Mouse (Mus musculus) kidney, postnatal 0 days (tissue): Measurements from ENCODE around the gene Cpne4. TPM values are rescaled to one million over a fixed set of nuclear protein-coding genes. Genes with fewer than 3 reads are reported as not detected.

Experiments used
- ATAC-seq: fragments of 200-750 bp; cut with Nextera tagmentation; replicated peaks from 2 replicates; pipeline ENCODE4 v1.8.0; 2017; ENCODE audit warnings: low read depth, moderate number of reproducible peaks, moderate TSS enrichment, moderate library complexity; ENCODE audit not compliant: low FRiP score
- DNase-seq: peaks from one replicate; pipeline ENCODE4 v3.0.0-alpha.2; 2016; ENCODE audit warnings: low spot score
- H3K27ac ChIP-seq: fragments of 300-500 bp; sonication (generic); 2 replicates; pipeline ENCODE4 v1.5.1; 2014; ENCODE audit warnings: mild to moderate bottlenecking
- H3K27me3 ChIP-seq: fragments of 300-500 bp; sonication (generic); 2 replicates; pipeline ENCODE4 v1.6.1; 2014; ENCODE audit warnings: low read length, mixed read lengths; ENCODE audit not compliant: insufficient read depth
- H3K36me3 ChIP-seq: fragments of 300-500 bp; sonication (generic); 2 replicates; pipeline ENCODE4 v1.6.1; 2014; ENCODE audit warnings: low read length, mixed read lengths; ENCODE audit not compliant: insufficient read depth
- H3K4me1 ChIP-seq: fragments of 300-500 bp; sonication (generic); replicated peaks from 2 replicates; pipeline ENCODE4 v1.6.1; 2014; ENCODE audit warnings: antibody characterized with exemption, low read length, mixed read lengths; ENCODE audit not compliant: insufficient read depth
- H3K4me2 ChIP-seq: fragments of 300-500 bp; sonication (generic); 2 replicates; pipeline ENCODE4 v1.6.1; 2014; ENCODE audit warnings: mild to moderate bottlenecking, low read length, moderate library complexity, mixed read lengths
- H3K4me3 ChIP-seq: fragments of 300-500 bp; sonication (generic); replicated peaks from 2 replicates; pipeline ENCODE4 v1.5.1; 2014; ENCODE audit warnings: low read depth, low read length
- H3K9ac ChIP-seq: fragments of 300-500 bp; sonication (generic); 2 replicates; pipeline ENCODE4 v1.6.1; 2014; ENCODE audit warnings: low read depth, low read length
- H3K9me3 ChIP-seq: fragments of 300-500 bp; sonication (generic); replicated peaks from 2 replicates; pipeline ENCODE4 v1.6.1; 2016; ENCODE audit warnings: low read length, inconsistent platforms, mixed read lengths
- CTCF ChIP-seq: IDR thresholded peaks from 2 replicates; pipeline ENCODE4 v1.5.1; 2016; ENCODE audit warnings: antibody characterized with exemption, low read depth, mild to moderate bottlenecking, moderate library complexity
- WGBS: fragments of 180-500 bp; shearing (Covaris S2); extraction: QIAGEN DNeasy Blood & Tissue Kit; methylation state at CpG from one replicate; pipeline ENCODE4 v1.1.7; 2014; 5-methylcytosine and 5-hydroxymethylcytosine counted together
- polyA plus RNA-seq: library from polyadenylated mRNA; unstranded; fragments of >200 nt; fragmentation: Nextera tagmentation; extraction: Ambion mirVana; gene quantifications from 2 replicates; pipeline ENCODE4 v1.2.1, GENCODE M21; 2015

Cpne4 gene
- polyA plus RNA-seq, 1 experiment from 2014 or later: 0.21 TPM

GRCm38 (mm10) chr9:104659758-104660157, 112.7 kb downstream of the Cpne4 start:
- no peak for TF ChIP-seq CTCF
- WGBS: 46% methylated on average over 4 of the region's 4 CpGs
- no peak overlapping the region for H3K4me3 ChIP-seq
- no peaks in the 10 kb centered on the region for H3K27me3 ChIP-seq
- no peak overlapping the region for H3K27ac ChIP-seq
- H3K4me1 ChIP-seq: no peaks in the 10 kb centered on the region
- ATAC-seq: no peak
- no peaks in the 10 kb centered on the region for H3K36me3 ChIP-seq
- no peak overlapping the region for H3K9ac ChIP-seq
- H3K4me2 ChIP-seq: no peak overlapping the region
- H3K9me3 ChIP-seq: no peaks in the 10 kb centered on the region
- DNase-seq: peak; percentile 12

DNA sequence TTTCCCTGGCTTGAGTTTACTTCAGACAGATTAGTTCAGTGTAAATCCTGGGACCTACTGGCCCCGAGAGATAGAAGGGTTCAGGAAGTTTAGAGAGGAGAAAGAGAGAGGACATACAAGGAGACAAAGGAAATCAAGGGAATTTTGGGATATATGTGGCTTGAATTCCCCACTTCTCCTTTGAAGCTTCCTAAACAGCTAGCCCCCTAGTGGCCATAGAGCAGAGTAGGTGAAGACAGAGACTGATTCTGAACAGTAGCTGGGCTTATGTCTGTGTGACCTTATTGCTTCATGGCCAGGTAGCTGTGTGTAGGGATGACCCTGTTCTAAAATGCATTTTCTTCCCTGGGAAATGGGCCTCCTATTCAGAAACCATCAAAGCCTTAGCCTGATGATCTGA, 129.6 kb downstream of the Cpne4 start:
- Histone ChIP-seq H3K9me3 (no peaks in the 10 kb centered on the region), H3K4me1 (no peaks in the 10 kb centered on the region), H3K27ac (no peak overlapping the region), H3K36me3 (no peaks in the 10 kb centered on the region), H3K9ac (no peak overlapping the region), H3K27me3 (no peaks in the 10 kb centered on the region), H3K4me2 (no peak overlapping the region), H3K4me3 (no peak overlapping the region)
- WGBS: 38% methylated on average over 1 of the region's 1 CpGs
- DNase-seq (peak; percentile 73), ATAC-seq (no peak)
- peak; percentile 79 for TF ChIP-seq CTCF

GRCm38 (mm10) chr9:104678571-104678970, 131.5 kb downstream of the Cpne4 start:
- Histone ChIP-seq H3K9me3 (no peaks in the 10 kb centered on the region), H3K4me2 (no peak overlapping the region), H3K4me3 (no peak overlapping the region), H3K27ac (no peak overlapping the region), H3K27me3 (no peaks in the 10 kb centered on the region), H3K4me1 (no peaks in the 10 kb centered on the region), H3K36me3 (no peaks in the 10 kb centered on the region), H3K9ac (no peak overlapping the region)
- WGBS: 89% methylated on average over 3 of the region's 3 CpGs
- DNase-seq (no peak), ATAC-seq (0 out of 2 replicates have a peak, but pooled peaks have one; percentile 43)
- no peak for TF ChIP-seq CTCF

GRCm38 (mm10) chr9:104687051-104687450, 140.0 kb downstream of the Cpne4 start:
- DNase-seq (no peak), ATAC-seq (no peak)
- no peaks in the 10 kb centered on the region for H3K9me3 ChIP-seq
- WGBS: 60% methylated on average over 3 of the region's 3 CpGs
- no peaks in the 10 kb centered on the region for H3K36me3 ChIP-seq
- no peak overlapping the region for H3K4me3 ChIP-seq
- no peak for TF ChIP-seq CTCF
- no peaks in the 10 kb centered on the region for H3K27me3 ChIP-seq
- H3K4me1 ChIP-seq: no peaks in the 10 kb centered on the region
- H3K4me2 ChIP-seq: no peak overlapping the region
- no peak overlapping the region for H3K27ac ChIP-seq
- no peak overlapping the region for H3K9ac ChIP-seq

DNA sequence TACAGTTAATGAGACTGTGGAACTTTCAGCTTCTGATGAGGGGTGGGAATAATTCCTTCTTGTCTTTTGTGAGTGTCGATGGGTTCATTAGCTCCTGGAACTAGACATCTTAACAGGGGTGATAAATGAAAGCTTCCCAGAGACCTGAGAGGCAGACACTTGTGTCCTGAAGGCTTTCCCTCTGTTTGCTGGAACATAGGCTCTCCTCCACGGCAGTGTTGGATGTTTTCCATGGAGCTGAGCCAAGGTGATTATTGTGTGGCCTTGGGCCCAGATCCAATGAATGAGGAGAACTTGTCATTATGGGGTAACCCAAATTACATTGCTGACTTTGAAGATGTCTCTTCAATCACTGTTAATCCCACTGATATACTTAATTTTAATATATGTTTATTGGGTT, 146.1 kb downstream of the Cpne4 start:
- TF ChIP-seq CTCF: no peak
- 36% methylated on average over 2 of the region's 2 CpGs for WGBS
- Histone ChIP-seq H3K9ac (no peak overlapping the region), H3K9me3 (no peaks in the 10 kb centered on the region), H3K27ac (no peak overlapping the region), H3K4me1 (no peaks in the 10 kb centered on the region), H3K4me2 (no peak overlapping the region), H3K4me3 (no peak overlapping the region), H3K27me3 (no peaks in the 10 kb centered on the region), H3K36me3 (no peaks in the 10 kb centered on the region)
- ATAC-seq: no peak
- no peak for DNase-seq

DNA sequence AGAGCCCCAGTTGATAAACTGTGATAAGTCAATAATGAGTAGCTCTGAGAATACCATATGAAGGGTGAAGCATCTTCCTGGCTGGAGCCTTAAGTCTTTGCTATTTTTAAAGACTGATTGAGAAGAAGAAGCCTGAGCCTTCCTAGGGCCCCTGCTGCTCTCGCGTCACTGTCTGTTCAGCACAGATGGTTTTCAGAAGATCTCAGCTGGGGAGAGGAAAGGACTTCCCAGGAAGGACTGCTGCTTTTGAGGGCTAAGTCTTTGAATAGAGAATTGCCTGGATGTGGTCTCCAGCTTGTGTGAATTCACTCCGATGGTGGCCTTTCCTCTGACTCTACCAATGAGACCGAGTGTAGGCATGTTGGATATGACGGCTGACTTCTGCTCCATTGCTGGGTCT, 163.7 kb downstream of the Cpne4 start:
- no peaks in the 10 kb centered on the region for H3K4me1 ChIP-seq
- H3K9me3 ChIP-seq: no peaks in the 10 kb centered on the region
- no peaks in the 10 kb centered on the region for H3K36me3 ChIP-seq
- H3K27me3 ChIP-seq: no peaks in the 10 kb centered on the region
- ATAC-seq (no peak), DNase-seq (no peak)
- no peak for TF ChIP-seq CTCF
- no peak overlapping the region for H3K4me3 ChIP-seq
- H3K9ac ChIP-seq: no peak overlapping the region
- H3K27ac ChIP-seq: no peak overlapping the region
- no peak overlapping the region for H3K4me2 ChIP-seq
- WGBS: 95% methylated on average over 5 of the region's 5 CpGs

GRCm38 (mm10) chr9:104725311-104725710, 178.2 kb downstream of the Cpne4 start:
- Histone ChIP-seq H3K36me3 (no peaks in the 10 kb centered on the region), H3K27ac (no peak overlapping the region), H3K4me1 (no peaks in the 10 kb centered on the region), H3K9ac (no peak overlapping the region), H3K4me3 (no peak overlapping the region), H3K27me3 (no peaks in the 10 kb centered on the region), H3K9me3 (no peaks in the 10 kb centered on the region), H3K4me2 (no peak overlapping the region)
- WGBS: 76% methylated on average over 2 of the region's 2 CpGs
- TF ChIP-seq CTCF: no peak
- DNase-seq (no peak), ATAC-seq (no peak)
